Mouse (Mus musculus) neural tube, embryonic 14.5 days (tissue): Measurements from ENCODE around the gene Arap1. TPM values are rescaled to one million over a fixed set of nuclear protein-coding genes. Genes with fewer than 3 reads are reported as not detected.
A peak's percentile ranks its signal among the peaks of the same experiment; 100 is the strongest.

Experiments
- ATAC-seq: fragments of 200-750 bp; cut with Nextera tagmentation; 2 replicates; pipeline ENCODE4 v1.8.0; 2017; ENCODE audit warnings: low read depth, mild to moderate bottlenecking, moderate TSS enrichment, moderate library complexity
- H3K27ac ChIP-seq: fragments of 300-500 bp; sonication (generic); 2 replicates; pipeline ENCODE4 v1.5.1; 2014; ENCODE audit warnings: low read depth, mild to moderate bottlenecking, control low read depth, low read length, moderate library complexity, mixed read lengths
- H3K27me3 ChIP-seq: fragments of 300-500 bp; sonication (generic); 2 replicates; pipeline ENCODE4 v1.6.1; 2014; ENCODE audit warnings: low read length; ENCODE audit not compliant: control insufficient read depth, insufficient read depth
- H3K36me3 ChIP-seq: fragments of 300-500 bp; sonication (generic); 2 replicates; pipeline ENCODE4 v1.6.1; 2014; ENCODE audit warnings: low read length, mixed read lengths; ENCODE audit not compliant: control insufficient read depth, insufficient read depth
- H3K4me1 ChIP-seq: fragments of 300-500 bp; sonication (generic); 2 replicates; pipeline ENCODE4 v1.6.1; 2014; ENCODE audit warnings: low read length; ENCODE audit not compliant: control insufficient read depth, insufficient read depth
- H3K4me2 ChIP-seq: fragments of 300-500 bp; sonication (generic); 2 replicates; pipeline ENCODE4 v1.6.1; 2014; ENCODE audit warnings: mild to moderate bottlenecking, low read depth, low read length, control low read depth
- H3K4me3 ChIP-seq: fragments of 300-500 bp; sonication (generic); 2 replicates; pipeline ENCODE4 v1.5.1; 2014; ENCODE audit warnings: low read depth, low read length, control low read depth, mixed read lengths
- H3K9ac ChIP-seq: fragments of 300-500 bp; sonication (generic); replicated peaks from 2 replicates; pipeline ENCODE4 v1.6.1; 2014; ENCODE audit warnings: low read depth, mild to moderate bottlenecking, control low read depth, low read length, mixed read lengths
- H3K9me3 ChIP-seq: fragments of 300-500 bp; sonication (generic); 2 replicates; pipeline ENCODE4 v1.6.1; 2016; ENCODE audit warnings: low read length; ENCODE audit not compliant: control insufficient read depth
- WGBS: fragments of 180-500 bp; shearing (Covaris S2); extraction: QIAGEN DNeasy Blood & Tissue Kit; methylation state at CpG from one replicate; pipeline ENCODE4 v1.1.7; 2014; 5-methylcytosine and 5-hydroxymethylcytosine counted together
- polyA plus RNA-seq: library from polyadenylated mRNA; unstranded; fragments of >200 nt; fragmentation: Nextera tagmentation; extraction: Ambion mirVana; gene quantifications from 2 replicates; pipeline ENCODE4 v1.2.1, GENCODE M21; 2014

Gene Arap1
- polyA plus RNA-seq, 1 experiment from 2014 or later: 4.0 TPM

DNA sequence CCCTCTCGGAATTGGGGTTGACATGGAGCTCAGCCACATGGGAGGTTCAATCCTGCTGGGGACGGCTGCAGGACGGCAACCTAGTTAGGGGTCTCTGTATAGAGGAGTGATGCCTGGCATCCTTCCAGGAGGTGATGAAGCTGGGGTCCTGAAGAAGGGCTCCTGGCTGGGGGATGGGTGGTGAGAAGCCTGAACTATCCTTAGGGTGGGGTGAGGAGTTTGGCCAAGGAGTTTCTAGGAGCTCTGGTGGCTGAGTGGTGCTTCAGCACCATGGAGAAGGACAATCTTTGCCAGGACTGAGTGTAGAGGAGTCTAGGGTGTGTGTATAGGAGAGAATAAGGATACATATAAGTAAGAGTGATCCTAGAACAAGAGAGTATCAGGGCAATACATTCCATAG, 74.2 kb downstream of the Arap1 start:
- Histone ChIP-seq H3K27ac (no peak overlapping the region), H3K4me2 (peak overlapping the region; percentile 45), H3K27me3 (0 out of 2 replicates have a peak, but pooled peaks cover 2% of the 10 kb centered on the region), H3K36me3 (no peaks in the 10 kb centered on the region), H3K9me3 (no peaks in the 10 kb centered on the region), H3K4me1 (no peaks in the 10 kb centered on the region), H3K9ac (peak overlapping the region; percentile 50), H3K4me3 (peak overlapping the region; percentile 21)
- WGBS: 29% methylated on average over 3 of the region's 3 CpGs
- peak; percentile 19 for ATAC-seq

DNA sequence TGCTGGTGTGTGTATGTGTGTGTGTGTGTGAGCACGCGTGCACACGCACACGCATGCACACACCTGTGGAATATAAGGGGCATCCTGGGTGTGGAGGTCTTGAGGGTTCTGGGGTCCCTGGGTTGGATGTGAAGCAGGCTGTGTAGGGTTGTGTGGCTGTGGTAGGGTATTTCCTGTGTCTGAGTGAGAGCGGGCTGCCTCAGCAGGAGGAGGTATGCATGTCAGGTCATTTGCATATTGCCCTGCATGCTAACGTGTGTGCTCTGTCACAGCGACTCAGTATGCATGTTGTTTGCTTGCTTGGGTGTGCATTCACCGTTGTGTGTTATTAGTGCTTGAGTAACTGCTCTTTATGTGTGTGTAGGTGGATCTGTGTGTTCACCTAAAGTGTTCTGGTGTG, 74.8 kb downstream of the Arap1 start:
- Histone ChIP-seq H3K4me3 (peak overlapping the region; percentile 21; the same call in 1 of the 2 replicates), H3K4me1 (no peaks in the 10 kb centered on the region), H3K27ac (no peak overlapping the region), H3K4me2 (peak overlapping the region; percentile 45; the same call in 1 of the 2 replicates), H3K9me3 (no peaks in the 10 kb centered on the region), H3K9ac (no peak overlapping the region), H3K27me3 (0 out of 2 replicates have a peak, but pooled peaks cover 2% of the 10 kb centered on the region), H3K36me3 (no peaks in the 10 kb centered on the region)
- 81% methylated on average over 8 of the region's 8 CpGs for WGBS
- ATAC-seq: no peak

DNA sequence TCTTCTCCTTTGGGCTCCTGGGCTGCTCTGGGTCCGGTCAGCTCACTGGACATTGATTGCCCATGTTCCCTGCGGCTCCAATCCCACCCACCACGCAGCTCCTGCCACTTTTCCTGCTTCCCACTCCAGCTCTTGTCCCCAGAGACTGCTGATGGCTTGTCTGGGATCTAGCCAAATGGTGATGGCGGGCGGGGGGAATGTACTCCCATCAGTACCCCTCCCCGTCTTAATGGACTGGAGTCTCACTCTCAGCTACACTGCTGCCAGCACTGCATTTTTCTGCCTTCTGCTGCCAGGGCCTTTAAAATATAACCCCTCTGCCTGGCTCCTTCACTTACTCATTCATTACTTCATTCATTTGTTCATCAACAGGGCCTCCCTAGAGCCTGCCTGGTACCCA, 76.1 kb downstream of the Arap1 start:
- no peak overlapping the region for H3K4me3 ChIP-seq
- H3K36me3 ChIP-seq: no peaks in the 10 kb centered on the region
- no peaks in the 10 kb centered on the region for H3K9me3 ChIP-seq
- no peak for ATAC-seq
- 0 out of 2 replicates have a peak, but pooled peaks cover under 1% of the 10 kb centered on the region for H3K27me3 ChIP-seq
- 49% methylated on average over 6 of the region's 6 CpGs for WGBS
- no peak overlapping the region for H3K4me2 ChIP-seq
- no peak overlapping the region for H3K9ac ChIP-seq
- H3K27ac ChIP-seq: no peak overlapping the region
- no peaks in the 10 kb centered on the region for H3K4me1 ChIP-seq

DNA sequence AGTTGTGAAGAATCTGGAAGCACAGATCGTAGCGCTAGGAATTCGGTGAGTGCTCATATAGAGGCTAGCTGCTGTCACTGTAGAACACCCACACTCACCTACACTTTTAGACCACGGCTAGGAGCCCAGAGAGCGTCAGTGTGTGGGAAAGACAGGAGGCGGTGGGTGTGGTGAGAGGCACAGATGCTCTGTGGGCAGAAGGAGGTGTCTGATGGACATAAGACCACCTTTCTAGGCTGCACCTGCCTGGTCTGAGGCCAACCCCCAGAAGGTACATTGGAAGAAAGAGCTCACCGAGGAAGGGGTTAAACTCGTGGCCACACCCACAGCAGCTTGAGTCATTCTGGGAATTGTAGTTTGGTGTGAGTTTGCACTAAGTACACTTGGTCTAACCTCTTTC, 78.8 kb downstream of the Arap1 start:
- WGBS: 77% methylated on average over 8 of the region's 8 CpGs
- Histone ChIP-seq H3K36me3 (no peaks in the 10 kb centered on the region), H3K4me1 (no peaks in the 10 kb centered on the region), H3K4me3 (no peak overlapping the region), H3K4me2 (no peak overlapping the region), H3K9me3 (no peaks in the 10 kb centered on the region), H3K27ac (no peak overlapping the region), H3K9ac (no peak overlapping the region), H3K27me3 (no peaks in the 10 kb centered on the region)
- no peak for ATAC-seq

DNA sequence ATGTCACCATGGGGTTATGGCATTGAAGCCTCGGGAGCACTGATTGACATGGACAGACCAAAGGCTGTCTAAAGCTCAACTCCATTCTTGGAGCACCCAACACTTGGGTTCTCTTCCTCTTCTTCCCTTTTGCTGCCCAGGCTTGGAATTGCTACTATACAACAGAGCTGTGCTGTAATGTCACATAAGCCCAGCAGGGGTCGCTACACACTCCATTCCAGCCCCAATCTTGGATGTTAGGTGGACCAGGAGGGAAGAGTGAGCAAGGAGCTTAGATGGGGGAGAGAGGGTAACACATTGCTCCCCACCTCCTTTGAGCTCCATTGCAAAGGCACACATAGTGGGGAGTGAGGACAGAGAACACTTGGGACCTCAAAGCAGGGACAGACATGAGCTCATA, 79.9 kb downstream of the Arap1 start:
- H3K4me2 ChIP-seq: no peak overlapping the region
- H3K27ac ChIP-seq: no peak overlapping the region
- H3K9ac ChIP-seq: no peak overlapping the region
- WGBS: 15% methylated on average over 2 of the region's 2 CpGs
- H3K4me3 ChIP-seq: no peak overlapping the region
- no peaks in the 10 kb centered on the region for H3K4me1 ChIP-seq
- ATAC-seq: no peak
- H3K9me3 ChIP-seq: no peaks in the 10 kb centered on the region
- no peaks in the 10 kb centered on the region for H3K27me3 ChIP-seq
- no peaks in the 10 kb centered on the region for H3K36me3 ChIP-seq

DNA sequence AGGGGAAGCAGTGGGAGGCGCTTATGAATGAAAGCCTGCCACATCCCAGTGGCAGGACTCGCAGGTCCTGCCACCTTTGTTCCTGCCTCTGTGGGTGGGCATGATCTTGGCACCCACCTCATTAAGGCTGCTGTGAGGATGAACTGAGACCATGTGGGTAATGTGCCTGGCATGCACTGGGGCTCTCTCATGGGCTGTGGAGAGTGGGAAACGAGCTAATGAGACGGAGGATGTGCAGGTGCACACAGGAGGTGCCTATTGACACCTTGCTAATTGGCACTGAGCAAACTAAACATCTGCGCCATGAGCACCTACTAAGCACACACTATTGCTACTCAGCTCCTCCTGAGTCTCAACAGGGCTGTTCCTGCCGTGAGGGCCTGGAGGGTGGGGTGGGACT, 87.2 kb downstream of the Arap1 start:
- H3K4me3 ChIP-seq: no peak overlapping the region
- no peak overlapping the region for H3K27ac ChIP-seq
- H3K27me3 ChIP-seq: no peaks in the 10 kb centered on the region
- ATAC-seq: no peak
- H3K9me3 ChIP-seq: no peaks in the 10 kb centered on the region
- 44% methylated on average over 6 of the region's 6 CpGs for WGBS
- H3K4me1 ChIP-seq: no peaks in the 10 kb centered on the region
- H3K9ac ChIP-seq: no peak overlapping the region
- H3K4me2 ChIP-seq: no peak overlapping the region
- H3K36me3 ChIP-seq: no peaks in the 10 kb centered on the region

DNA sequence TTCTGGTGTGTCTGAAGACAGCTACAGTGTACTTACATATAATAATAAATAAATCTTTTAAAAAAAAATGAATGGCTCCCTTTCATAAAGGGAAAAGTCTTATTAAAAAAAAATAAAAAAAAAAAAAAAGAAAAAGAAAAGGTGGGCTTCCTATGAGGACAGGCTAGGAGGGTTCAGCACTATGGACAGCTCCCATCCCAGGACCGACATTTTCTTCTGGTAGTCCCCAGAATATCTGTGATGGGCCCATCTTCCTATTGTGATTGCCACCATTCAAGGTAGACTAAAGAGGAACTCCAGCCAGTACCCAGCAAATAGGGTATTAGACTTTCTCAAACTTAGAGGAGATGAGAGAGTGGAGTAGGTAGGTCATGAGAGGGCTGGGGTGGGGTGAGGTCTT, 90.0 kb downstream of the Arap1 start:
- H3K4me3 ChIP-seq: no peak overlapping the region
- 22% methylated on average over 1 of the region's 1 CpGs for WGBS
- H3K4me2 ChIP-seq: no peak overlapping the region
- no peaks in the 10 kb centered on the region for H3K9me3 ChIP-seq
- no peak overlapping the region for H3K27ac ChIP-seq
- no peak for ATAC-seq
- H3K9ac ChIP-seq: no peak overlapping the region
- H3K27me3 ChIP-seq: no peaks in the 10 kb centered on the region
- H3K4me1 ChIP-seq: peaks cover 3% of the 10 kb centered on the region; the same call in 1 of the 2 replicates
- H3K36me3 ChIP-seq: no peaks in the 10 kb centered on the region

DNA sequence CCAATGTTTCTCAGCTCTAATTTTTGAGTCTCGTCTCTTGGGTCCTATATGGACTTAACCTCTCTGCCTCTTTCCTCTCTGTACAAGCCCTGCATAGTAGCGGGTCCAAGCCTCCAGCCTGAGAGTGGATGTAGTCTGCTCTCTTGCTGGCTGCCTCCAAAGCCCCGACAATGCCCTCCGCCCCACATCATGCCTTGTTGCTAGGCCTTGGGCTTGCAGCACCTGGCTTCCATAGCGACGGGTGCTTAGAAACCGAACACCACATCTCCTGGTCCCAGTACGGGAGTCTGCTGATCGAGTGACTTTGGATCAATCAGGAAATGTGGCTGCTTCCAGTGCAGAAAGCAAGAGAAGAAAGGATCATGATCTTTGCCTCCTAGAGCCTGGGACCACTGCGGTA, 95.2 kb downstream of the Arap1 start:
- Histone ChIP-seq H3K36me3 (no peaks in the 10 kb centered on the region), H3K27me3 (no peaks in the 10 kb centered on the region), H3K4me3 (no peak overlapping the region), H3K4me1 (peaks cover 3% of the 10 kb centered on the region; the same call in 1 of the 2 replicates), H3K4me2 (no peak overlapping the region), H3K9ac (no peak overlapping the region), H3K27ac (no peak overlapping the region), H3K9me3 (no peaks in the 10 kb centered on the region)
- no peak for ATAC-seq
- WGBS: 70% methylated on average over 10 of the region's 10 CpGs

DNA sequence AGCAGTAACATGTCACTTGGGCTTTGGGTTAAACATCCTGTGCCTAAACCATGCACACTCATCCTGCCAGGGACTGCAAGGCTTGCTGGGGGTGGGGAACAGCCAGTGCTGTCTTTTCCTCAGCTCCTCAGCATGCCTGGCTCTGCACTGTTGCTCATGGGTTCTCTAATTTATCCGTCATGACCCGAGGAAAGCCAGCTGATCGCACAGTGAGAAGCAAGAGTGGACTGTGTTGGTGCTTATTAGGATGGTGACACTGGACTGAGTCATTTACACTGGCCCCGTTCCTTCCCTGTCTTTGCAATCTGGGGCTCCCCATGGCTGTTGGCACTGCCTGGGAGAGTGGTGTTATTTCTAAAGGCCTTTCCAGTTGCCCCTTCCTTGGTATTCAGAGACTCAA, 96.3 kb downstream of the Arap1 start:
- Histone ChIP-seq H3K4me3 (no peak overlapping the region), H3K9ac (no peak overlapping the region), H3K27me3 (no peaks in the 10 kb centered on the region), H3K4me1 (peaks cover 3% of the 10 kb centered on the region; the same call in 1 of the 2 replicates), H3K4me2 (no peak overlapping the region), H3K27ac (no peak overlapping the region), H3K9me3 (no peaks in the 10 kb centered on the region), H3K36me3 (no peaks in the 10 kb centered on the region)
- ATAC-seq: no peak
- 85% methylated on average over 4 of the region's 4 CpGs for WGBS
